Mouse (Mus musculus) kidney, postnatal 36 days (tissue): Measurements from ENCODE around the gene Col1a2.

Experiments used
- DNase-seq, 2 experiments: peaks; one replicate each; pipeline ENCODE4 v3.0.0; 2021 to 2022; ENCODE audit warnings: mixed read lengths in 2 of 2

The Col1a2 gene

DNA sequence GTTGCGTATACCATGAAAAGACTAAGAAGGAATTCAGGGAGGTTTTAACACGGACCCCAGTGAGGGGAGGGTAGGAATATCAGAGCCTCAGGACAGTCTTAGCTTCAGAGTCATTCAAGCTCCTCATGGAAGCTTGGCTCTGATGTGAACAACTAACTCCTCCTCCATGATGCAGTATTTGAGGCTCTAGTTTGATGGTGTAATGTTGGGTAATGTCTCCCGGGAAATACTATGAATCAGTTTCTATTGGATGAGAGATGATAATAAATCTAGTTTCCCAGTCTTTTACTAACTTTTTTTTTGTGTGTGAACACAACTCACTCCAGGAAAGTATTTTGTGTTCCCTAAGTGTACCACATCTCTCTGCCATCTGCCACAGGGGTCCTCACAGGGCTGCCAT, 84.1 kb downstream of the Col1a2 start:
- no peak for DNase-seq

DNA sequence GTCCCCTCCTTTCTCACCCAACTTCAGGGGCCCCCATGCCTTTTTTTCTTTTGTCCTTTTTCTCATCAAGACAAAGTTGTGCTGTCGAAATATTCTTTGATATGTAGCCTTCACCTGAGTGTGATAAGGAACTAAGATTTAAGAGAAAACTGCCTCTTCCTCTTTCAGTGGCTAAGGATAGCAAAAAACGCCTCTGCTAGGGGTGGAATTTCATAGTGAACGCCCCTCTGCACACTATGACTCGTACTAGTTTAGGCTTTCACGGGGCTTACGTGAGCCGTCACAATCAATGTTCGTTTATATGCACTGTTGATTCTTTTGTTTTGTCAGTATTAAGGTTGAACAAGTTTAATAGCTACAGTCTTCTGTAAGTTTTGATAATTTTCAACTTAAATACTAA, 85.5 kb downstream of the Col1a2 start:
- no peak for DNase-seq
